Mouse (Mus musculus): ENCODE measurements around the gene Timp2. TPM values are rescaled to one million over a fixed set of nuclear protein-coding genes. Genes with fewer than 3 reads are reported as not detected.
"Not testable (repeated sequence)": the region's sequence is repeated elsewhere in the genome, so short reads cannot be mapped to it uniquely, and the experiment has no call there.

Timp2 gene
- polyA plus RNA-seq, 1 experiment from 2014 or later: 74.1 TPM

- ATAC-seq (ENCODE audit: low read depth): no peak
- no peak overlapping the region for H3K27ac ChIP-seq (ENCODE audit: low read length)
- 87% methylated on average over 26 of the region's 26 CpGs for WGBS
- H3K36me3 ChIP-seq (ENCODE audit: control insufficient read depth, insufficient read depth, low read length): no peaks in the 10 kb centered on the region
- no peak overlapping the region for H3K4me2 ChIP-seq (ENCODE audit: low read depth, low read length)
- H3K4me1 ChIP-seq (replicated peaks; ENCODE audit: control insufficient read depth, insufficient read depth, low read length): peaks cover 12% of the 10 kb centered on the region
- no peak overlapping the region for H3K9ac ChIP-seq (ENCODE audit: low read length)
- no peaks in the 10 kb centered on the region for H3K9me3 ChIP-seq (ENCODE audit: control insufficient read depth, low read length)
- no peaks in the 10 kb centered on the region for H3K27me3 ChIP-seq (ENCODE audit: control insufficient read depth, insufficient read depth, low read depth, low read length)
- no peak overlapping the region for H3K4me3 ChIP-seq (ENCODE audit: low read length)
Observed at GRCm38 (mm10) chr11:118397806-118398530, 42.4 kb upstream of the Timp2 start.

DNA sequence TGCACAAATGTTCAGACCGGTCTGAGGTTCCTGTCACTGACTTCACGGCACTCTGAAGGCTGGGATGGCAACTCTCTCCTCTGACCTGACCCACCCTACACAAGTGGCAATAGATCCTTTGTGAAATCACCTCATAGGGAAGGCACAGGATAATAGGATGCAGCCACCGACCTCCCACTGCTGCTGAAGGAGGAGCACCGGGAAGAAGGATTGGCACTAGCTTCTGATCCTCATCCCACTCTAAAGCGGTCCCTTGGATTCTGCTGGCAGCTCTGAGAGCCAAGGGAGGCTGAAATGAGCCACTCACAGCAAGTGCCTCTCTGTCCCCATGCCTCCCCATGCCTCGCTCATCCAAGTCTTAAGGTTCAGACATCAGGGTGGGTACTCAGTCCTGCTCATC lies 39.0 kb upstream of the Timp2 start:
- Histone ChIP-seq H3K9me3 (ENCODE audit: control insufficient read depth, low read length) (no peaks in the 10 kb centered on the region), H3K4me3 (ENCODE audit: low read length) (no peak overlapping the region), H3K27me3 (ENCODE audit: control insufficient read depth, insufficient read depth, low read depth, low read length) (no peaks in the 10 kb centered on the region), H3K27ac (ENCODE audit: low read length) (no peak overlapping the region), H3K9ac (ENCODE audit: low read length) (no peak overlapping the region), H3K4me1 (replicated peaks; ENCODE audit: control insufficient read depth, insufficient read depth, low read length) (no peaks in the 10 kb centered on the region), H3K4me2 (ENCODE audit: low read depth, low read length) (no peak overlapping the region), H3K36me3 (ENCODE audit: control insufficient read depth, insufficient read depth, low read length) (no peaks in the 10 kb centered on the region)
- WGBS: 48% methylated on average over 6 of the region's 6 CpGs
- no peak for ATAC-seq (ENCODE audit: low read depth)

- no peak for ATAC-seq (ENCODE audit: low read depth)
- no peak overlapping the region for H3K9ac ChIP-seq (ENCODE audit: low read length)
- no peaks in the 10 kb centered on the region for H3K9me3 ChIP-seq (ENCODE audit: control insufficient read depth, low read length)
- no peaks in the 10 kb centered on the region for H3K36me3 ChIP-seq (ENCODE audit: control insufficient read depth, insufficient read depth, low read length)
- 61% methylated on average over 5 of the region's 5 CpGs for WGBS
- no peaks in the 10 kb centered on the region for H3K27me3 ChIP-seq (ENCODE audit: control insufficient read depth, insufficient read depth, low read depth, low read length)
- no peak overlapping the region for H3K4me2 ChIP-seq (ENCODE audit: low read depth, low read length)
- H3K4me3 ChIP-seq (ENCODE audit: low read length): no peak overlapping the region
- no peak overlapping the region for H3K27ac ChIP-seq (ENCODE audit: low read length)
- H3K4me1 ChIP-seq (replicated peaks; ENCODE audit: control insufficient read depth, insufficient read depth, low read length): no peaks in the 10 kb centered on the region
Observed at GRCm38 (mm10) chr11:118393991-118394390, 38.5 kb upstream of the Timp2 start.

GRCm38 (mm10) chr11:118387816-118388215 lies 32.3 kb upstream of the Timp2 start:
- not testable (repeated sequence) for H3K9ac ChIP-seq (ENCODE audit: low read length); H3K27me3 ChIP-seq (ENCODE audit: control insufficient read depth, insufficient read depth, low read depth, low read length); H3K9me3 ChIP-seq (ENCODE audit: control insufficient read depth, low read length); H3K4me2 ChIP-seq (ENCODE audit: low read depth, low read length); ATAC-seq (ENCODE audit: low read depth); H3K27ac ChIP-seq (ENCODE audit: low read length); H3K4me1 ChIP-seq (replicated peaks; ENCODE audit: control insufficient read depth, insufficient read depth, low read length); H3K36me3 ChIP-seq (ENCODE audit: control insufficient read depth, insufficient read depth, low read length); H3K4me3 ChIP-seq (ENCODE audit: low read length)
- WGBS: 89% methylated on average over 13 of the region's 13 CpGs

DNA sequence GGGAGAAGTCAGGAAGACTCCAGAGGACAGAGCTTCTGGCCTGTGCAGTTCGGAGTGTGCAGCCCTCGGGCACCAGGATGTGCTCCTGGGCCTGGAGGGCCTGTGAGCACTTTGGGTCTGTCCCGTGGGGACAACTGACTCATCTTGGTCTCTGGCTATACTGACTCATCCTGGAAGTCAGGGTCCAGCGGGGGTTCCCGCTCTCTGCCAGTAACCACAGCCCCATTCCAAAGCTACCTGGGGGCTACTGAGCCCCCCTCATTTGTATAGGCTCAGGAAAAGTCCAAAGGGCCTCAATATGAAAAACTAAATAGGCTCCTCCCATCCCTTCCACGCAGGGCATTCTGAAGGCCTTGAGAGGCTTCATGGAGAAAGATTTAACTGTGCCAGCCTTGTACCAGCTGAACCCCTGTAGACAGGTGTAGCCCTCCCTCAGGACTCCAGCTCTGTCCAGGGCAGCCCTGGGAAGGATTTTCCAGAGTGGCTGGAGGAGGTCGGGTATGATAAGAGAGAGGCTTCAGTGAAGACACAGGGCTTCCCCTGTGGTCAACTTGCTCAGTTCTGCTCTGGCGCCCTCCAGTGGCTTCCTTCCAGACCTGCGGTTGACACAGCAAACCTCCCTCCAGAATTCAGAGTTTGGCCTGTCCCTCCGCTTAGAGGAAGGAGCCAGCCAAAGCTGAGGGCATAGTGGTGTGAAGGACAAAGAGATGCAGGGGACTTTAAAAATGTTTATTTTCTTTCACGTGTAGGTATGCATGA lies 23.9 kb upstream of the Timp2 start:
- WGBS: 37% methylated on average over 11 of the region's 11 CpGs
- Histone ChIP-seq H3K4me2 (ENCODE audit: low read depth, low read length) (no peak overlapping the region), H3K4me1 (replicated peaks; ENCODE audit: control insufficient read depth, insufficient read depth, low read length) (no peaks in the 10 kb centered on the region; the same call in 1 of the 2 replicates), H3K9me3 (ENCODE audit: control insufficient read depth, low read length) (no peaks in the 10 kb centered on the region), H3K36me3 (ENCODE audit: control insufficient read depth, insufficient read depth, low read length) (no peaks in the 10 kb centered on the region), H3K27me3 (ENCODE audit: control insufficient read depth, insufficient read depth, low read depth, low read length) (no peaks in the 10 kb centered on the region), H3K9ac (ENCODE audit: low read length) (0 out of 2 replicates have a peak overlapping the region, but pooled peaks have one; percentile 24), H3K4me3 (ENCODE audit: low read length) (no peak overlapping the region), H3K27ac (ENCODE audit: low read length) (no peak overlapping the region)
- ATAC-seq (ENCODE audit: low read depth): peak; percentile 68

DNA sequence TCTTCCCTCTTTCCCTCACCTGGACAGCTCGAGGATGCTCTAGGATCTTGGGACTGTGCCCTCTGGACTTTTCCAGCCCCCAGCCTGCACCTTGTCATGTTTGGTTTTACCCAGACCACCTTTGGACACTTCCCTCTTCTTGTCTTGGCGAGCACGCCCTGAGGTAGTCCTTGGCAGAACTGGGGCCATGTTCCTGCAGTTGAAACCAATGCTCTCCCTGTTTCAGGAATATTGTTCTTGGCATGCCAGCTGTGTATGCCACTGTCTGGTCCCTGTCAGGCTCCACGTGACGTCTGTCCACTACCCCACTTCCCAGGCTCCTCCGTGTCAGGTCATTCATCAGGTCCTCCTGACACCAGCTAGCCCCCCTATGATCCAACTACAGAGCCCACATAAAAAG lies 23.1 kb upstream of the Timp2 start:
- Histone ChIP-seq H3K4me3 (ENCODE audit: low read length) (no peak overlapping the region), H3K27ac (ENCODE audit: low read length) (no peak overlapping the region), H3K4me1 (replicated peaks; ENCODE audit: control insufficient read depth, insufficient read depth, low read length) (no peaks in the 10 kb centered on the region; the same call in 1 of the 2 replicates), H3K27me3 (ENCODE audit: control insufficient read depth, insufficient read depth, low read depth, low read length) (no peaks in the 10 kb centered on the region), H3K9ac (ENCODE audit: low read length) (no peak overlapping the region), H3K4me2 (ENCODE audit: low read depth, low read length) (no peak overlapping the region), H3K9me3 (ENCODE audit: control insufficient read depth, low read length) (no peaks in the 10 kb centered on the region), H3K36me3 (ENCODE audit: control insufficient read depth, insufficient read depth, low read length) (no peaks in the 10 kb centered on the region)
- no peak for ATAC-seq (ENCODE audit: low read depth)
- WGBS: 77% methylated on average over 6 of the region's 6 CpGs

DNA sequence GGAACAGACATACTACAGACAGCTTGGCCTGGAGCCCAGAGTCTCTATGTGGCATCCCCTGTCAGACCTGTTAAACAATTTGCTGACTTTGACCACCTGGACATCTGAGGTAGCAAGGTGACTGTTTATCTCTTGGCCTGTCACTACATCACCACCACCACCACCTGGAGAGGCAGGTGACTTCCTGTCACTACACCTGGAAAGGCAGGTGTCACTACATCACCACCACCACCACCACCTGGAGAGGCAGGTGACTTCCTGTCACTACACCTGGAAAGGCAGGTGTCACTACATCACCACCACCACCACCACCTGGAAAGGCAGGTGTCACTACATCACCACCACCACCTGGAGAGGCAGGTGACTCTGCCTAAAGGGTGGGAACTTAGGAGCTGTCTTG lies 20.8 kb upstream of the Timp2 start:
- not testable (repeated sequence) for ATAC-seq (ENCODE audit: low read depth); H3K4me2 ChIP-seq (ENCODE audit: low read depth, low read length); H3K9ac ChIP-seq (ENCODE audit: low read length); H3K4me3 ChIP-seq (ENCODE audit: low read length); H3K27me3 ChIP-seq (ENCODE audit: control insufficient read depth, insufficient read depth, low read depth, low read length); H3K36me3 ChIP-seq (ENCODE audit: control insufficient read depth, insufficient read depth, low read length); H3K4me1 ChIP-seq (replicated peaks; ENCODE audit: control insufficient read depth, insufficient read depth, low read length); H3K9me3 ChIP-seq (ENCODE audit: control insufficient read depth, low read length); H3K27ac ChIP-seq (ENCODE audit: low read length)

DNA sequence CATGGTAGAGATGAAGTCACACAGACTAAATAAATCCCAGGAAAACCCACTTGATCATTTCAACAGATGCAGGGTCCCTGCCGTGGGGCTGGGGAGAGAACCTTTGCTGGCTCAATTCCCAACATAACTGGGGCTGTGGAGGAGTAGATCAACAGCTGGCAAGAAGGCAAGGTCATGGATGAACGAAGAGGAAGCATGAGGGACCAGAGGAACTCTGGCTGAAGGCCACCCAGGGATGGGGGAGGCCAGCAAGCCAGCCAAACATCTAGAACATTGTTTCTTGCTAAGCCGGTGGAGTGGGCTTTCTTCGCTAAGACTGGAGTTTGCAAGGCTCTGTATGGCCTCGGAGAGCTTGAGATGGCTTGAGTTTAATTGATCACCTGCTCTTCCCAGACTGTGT lies 20.3 kb upstream of the Timp2 start:
- Histone ChIP-seq H3K27ac (ENCODE audit: low read length) (no peak overlapping the region), H3K4me1 (replicated peaks; ENCODE audit: control insufficient read depth, insufficient read depth, low read length) (no peaks in the 10 kb centered on the region; the same call in 1 of the 2 replicates), H3K27me3 (ENCODE audit: control insufficient read depth, insufficient read depth, low read depth, low read length) (no peaks in the 10 kb centered on the region), H3K9ac (ENCODE audit: low read length) (no peak overlapping the region), H3K4me3 (ENCODE audit: low read length) (no peak overlapping the region), H3K36me3 (ENCODE audit: control insufficient read depth, insufficient read depth, low read length) (no peaks in the 10 kb centered on the region), H3K9me3 (ENCODE audit: control insufficient read depth, low read length) (no peaks in the 10 kb centered on the region), H3K4me2 (ENCODE audit: low read depth, low read length) (no peak overlapping the region)
- no peak for ATAC-seq (ENCODE audit: low read depth)
- 56% methylated on average over 5 of the region's 5 CpGs for WGBS

GRCm38 (mm10) chr11:118375461-118375860 lies 19.9 kb upstream of the Timp2 start:
- 80% methylated on average over 8 of the region's 8 CpGs for WGBS
- Histone ChIP-seq H3K36me3 (ENCODE audit: control insufficient read depth, insufficient read depth, low read length) (no peaks in the 10 kb centered on the region), H3K4me3 (ENCODE audit: low read length) (no peak overlapping the region), H3K9me3 (ENCODE audit: control insufficient read depth, low read length) (no peaks in the 10 kb centered on the region), H3K27me3 (ENCODE audit: control insufficient read depth, insufficient read depth, low read depth, low read length) (no peaks in the 10 kb centered on the region), H3K4me2 (ENCODE audit: low read depth, low read length) (no peak overlapping the region), H3K4me1 (replicated peaks; ENCODE audit: control insufficient read depth, insufficient read depth, low read length) (no peaks in the 10 kb centered on the region; the same call in 1 of the 2 replicates), H3K9ac (ENCODE audit: low read length) (no peak overlapping the region), H3K27ac (ENCODE audit: low read length) (no peak overlapping the region)
- ATAC-seq (ENCODE audit: low read depth): no peak

All from lung, embryonic 16.5 days (tissue).